Mouse (Mus musculus) lung, adult 2 months (tissue): Measurements from ENCODE around the gene Duox1.

ENCODE experiments used
- CTCF ChIP-seq: fragments of 200-500 bp; IDR thresholded peaks from 2 replicates; pipeline ENCODE4 v1.5.1; 2011; ENCODE audit warnings: mild to moderate bottlenecking, low read length, control low read depth; ENCODE audit not compliant: insufficient read depth
- POLR2A ChIP-seq: fragments of 200-500 bp; IDR thresholded peaks from 2 replicates; pipeline ENCODE4 v1.6.1; 2011; ENCODE audit warnings: low read depth, mild to moderate bottlenecking, control low read depth, low read length, borderline replicate concordance; ENCODE audit errors: extremely low read depth

- TF ChIP-seq CTCF (no peak), POLR2A (no peak)
These were observed 80.7 kb downstream of the Duox1 start for GRCm38 (mm10) chr2:122396150-122396549.
